Mouse (Mus musculus) midbrain, embryonic 12.5 days (tissue): ENCODE data around the gene Arid3b. TPM values are rescaled to one million over a fixed set of nuclear protein-coding genes. Genes with fewer than 3 reads are reported as not detected.
A peak's percentile ranks its signal among the peaks of the same experiment; 100 is the strongest.

Source experiments
- ATAC-seq: fragments of 200-750 bp; cut with Nextera tagmentation; 2 replicates; pipeline ENCODE4 v1.8.0; 2017; ENCODE audit warnings: low read depth, moderate TSS enrichment, moderate library complexity; ENCODE audit not compliant: low FRiP score
- H3K27ac ChIP-seq: fragments of 300-500 bp; sonication (generic); replicated peaks from 2 replicates; pipeline ENCODE4 v1.5.1; 2016; ENCODE audit warnings: mild to moderate bottlenecking
- H3K27me3 ChIP-seq: fragments of 300-500 bp; sonication (generic); 2 replicates; pipeline ENCODE4 v1.6.1; 2016; ENCODE audit warnings: mild to moderate bottlenecking
- H3K36me3 ChIP-seq: fragments of 300-500 bp; sonication (generic); 2 replicates; pipeline ENCODE4 v1.6.1; 2016
- H3K4me1 ChIP-seq: fragments of 300-500 bp; sonication (generic); 2 replicates; pipeline ENCODE4 v1.6.1; 2016
- H3K4me2 ChIP-seq: fragments of 300-500 bp; sonication (generic); replicated peaks from 2 replicates; pipeline ENCODE4 v1.6.1; 2016; ENCODE audit warnings: mild to moderate bottlenecking, moderate library complexity
- H3K4me3 ChIP-seq: fragments of 300-500 bp; sonication (generic); 2 replicates; pipeline ENCODE4 v1.5.1; 2016; ENCODE audit warnings: mild to moderate bottlenecking
- H3K9ac ChIP-seq: fragments of 300-500 bp; sonication (generic); replicated peaks from 2 replicates; pipeline ENCODE4 v1.6.1; 2016; ENCODE audit warnings: mild to moderate bottlenecking, moderate library complexity
- H3K9me3 ChIP-seq: fragments of 300-500 bp; sonication (generic); 2 replicates; pipeline ENCODE4 v1.6.1; 2016; ENCODE audit warnings: mild to moderate bottlenecking
- WGBS: fragments of 180-500 bp; shearing (Covaris S2); methylation state at CpG from one replicate; pipeline ENCODE4 v1.1.7; 2016; 5-methylcytosine and 5-hydroxymethylcytosine counted together
- polyA plus RNA-seq: library from polyadenylated mRNA; unstranded; fragments of >200 nt; fragmentation: Nextera tagmentation; extraction: Ambion mirVana; gene quantifications from 2 replicates; pipeline ENCODE4 v1.2.1, GENCODE M21; 2016

Arid3b gene
- polyA plus RNA-seq, 1 experiment from 2014 or later, result 23.1 TPM

- WGBS, result 92% methylated on average over 2 of the region's 2 CpGs
Observed at GRCm38 (mm10) chr9:57770836-57771235, 65.8 kb downstream of the Arid3b start.

GRCm38 (mm10) chr9:57770214-57770613 lies 66.4 kb downstream of the Arid3b start:
- H3K9me3 ChIP-seq, result no peaks in the 10 kb centered on the region
- H3K4me3 ChIP-seq, result no peak overlapping the region
- H3K4me1 ChIP-seq, result peaks cover 9% of the 10 kb centered on the region
- WGBS, result 100% methylated on average over 1 of the region's 1 CpGs
- no peak overlapping the region for H3K27ac ChIP-seq
- H3K9ac ChIP-seq, result no peak overlapping the region
- H3K36me3 ChIP-seq, result no peaks in the 10 kb centered on the region
- ATAC-seq, result no peak
- H3K4me2 ChIP-seq, result no peak overlapping the region
- H3K27me3 ChIP-seq, result no peaks in the 10 kb centered on the region

More at GRCm38 (mm10) chr9:57770836-57771235, 65.8 kb downstream of the Arid3b start:
- no peak for ATAC-seq
- H3K4me1 ChIP-seq, result peaks cover 9% of the 10 kb centered on the region
- no peaks in the 10 kb centered on the region for H3K27me3 ChIP-seq
- no peak overlapping the region for H3K4me2 ChIP-seq
- no peak overlapping the region for H3K4me3 ChIP-seq
- no peak overlapping the region for H3K9ac ChIP-seq
- no peaks in the 10 kb centered on the region for H3K9me3 ChIP-seq
- no peak overlapping the region for H3K27ac ChIP-seq
- H3K36me3 ChIP-seq, result no peaks in the 10 kb centered on the region

GRCm38 (mm10) chr9:57769539-57770069 lies 67.0 kb downstream of the Arid3b start:
- H3K4me2 ChIP-seq, result no peak overlapping the region
- H3K9me3 ChIP-seq, result no peaks in the 10 kb centered on the region
- H3K4me3 ChIP-seq, result no peak overlapping the region
- no peaks in the 10 kb centered on the region for H3K36me3 ChIP-seq
- 71% methylated on average over 2 of the region's 2 CpGs for WGBS
- no peak overlapping the region for H3K9ac ChIP-seq
- H3K4me1 ChIP-seq, result peaks cover 9% of the 10 kb centered on the region
- no peak for ATAC-seq
- H3K27me3 ChIP-seq, result no peaks in the 10 kb centered on the region
- no peak overlapping the region for H3K27ac ChIP-seq

- Histone ChIP-seq H3K9me3 (no peaks in the 10 kb centered on the region), H3K4me2 (no peak overlapping the region), H3K4me1 (peaks cover 29% of the 10 kb centered on the region), H3K4me3 (no peak overlapping the region), H3K27me3 (no peaks in the 10 kb centered on the region), H3K36me3 (no peaks in the 10 kb centered on the region), H3K27ac (no peak overlapping the region), H3K9ac (no peak overlapping the region)
- ATAC-seq, result no peak
- 92% methylated on average over 4 of the region's 4 CpGs for WGBS
Observed at GRCm38 (mm10) chr9:57767231-57767630, 69.4 kb downstream of the Arid3b start.

- H3K4me3 ChIP-seq, result peak overlapping the region; percentile 93
- H3K9ac ChIP-seq, result peak overlapping the region; percentile 98
- H3K27ac ChIP-seq, result peak overlapping the region; percentile 99
- no peaks in the 10 kb centered on the region for H3K27me3 ChIP-seq
- no peaks in the 10 kb centered on the region for H3K9me3 ChIP-seq
- H3K4me1 ChIP-seq, result peaks cover 32% of the 10 kb centered on the region
- WGBS, result 30% methylated on average over 6 of the region's 6 CpGs
- no peak for ATAC-seq
- H3K4me2 ChIP-seq, result peak overlapping the region; percentile 99
- H3K36me3 ChIP-seq, result no peaks in the 10 kb centered on the region
Observed at GRCm38 (mm10) chr9:57766431-57766830, 70.2 kb downstream of the Arid3b start.

GRCm38 (mm10) chr9:57765364-57766351 lies 70.9 kb downstream of the Arid3b start, which contains the start of gene Clk3:
TSS of gene Clk3 (minus strand) at chr9:57765860.
- Histone ChIP-seq H3K9ac (peak within 1 kb of the TSS; percentile 98), H3K9me3 (no peaks in the 10 kb centered on the region), H3K27me3 (no peaks in the 10 kb centered on the region), H3K4me1 (peaks cover 32% of the 10 kb centered on the region), H3K27ac (peak within 1 kb of the TSS; percentile 99), H3K36me3 (peaks cover 7% of the 10 kb centered on the region), H3K4me3 (peak within 1 kb of the TSS; percentile 93), H3K4me2 (peak within 1 kb of the TSS; percentile 99)
- ATAC-seq, result peak; percentile 54
- WGBS, result under 1% methylated on average over 91 of the region's 93 CpGs

GRCm38 (mm10) chr9:57764974-57765363 lies 71.6 kb downstream of the Arid3b start:
- H3K27me3 ChIP-seq, result no peaks in the 10 kb centered on the region
- ATAC-seq, result peak; percentile 93
- H3K4me2 ChIP-seq, result peak overlapping the region; percentile 99
- peaks cover 32% of the 10 kb centered on the region for H3K4me1 ChIP-seq
- no peaks in the 10 kb centered on the region for H3K9me3 ChIP-seq
- peaks cover 14% of the 10 kb centered on the region for H3K36me3 ChIP-seq
- H3K27ac ChIP-seq, result peak overlapping the region; percentile 99
- peak overlapping the region; percentile 93 for H3K4me3 ChIP-seq
- peak overlapping the region; percentile 98 for H3K9ac ChIP-seq
- WGBS, result under 1% methylated on average over 45 of the region's 45 CpGs

GRCm38 (mm10) chr9:57764147-57764973 lies 72.2 kb downstream of the Arid3b start:
- Histone ChIP-seq H3K4me2 (peak overlapping the region; percentile 99), H3K27me3 (no peaks in the 10 kb centered on the region), H3K36me3 (peaks cover 20% of the 10 kb centered on the region), H3K4me1 (peaks cover 32% of the 10 kb centered on the region), H3K9me3 (no peaks in the 10 kb centered on the region), H3K27ac (peak overlapping the region; percentile 99), H3K9ac (peak overlapping the region; percentile 98), H3K4me3 (peak overlapping the region; percentile 93)
- ATAC-seq, result peak; percentile 69
- WGBS, result under 1% methylated on average over 57 of the region's 57 CpGs

GRCm38 (mm10) chr9:57762563-57762991 lies 74.0 kb downstream of the Arid3b start:
- H3K4me2 ChIP-seq, result peak overlapping the region; percentile 99
- H3K27me3 ChIP-seq, result no peaks in the 10 kb centered on the region
- H3K4me3 ChIP-seq, result 0 out of 2 replicates have a peak overlapping the region, but pooled peaks have one; percentile 93
- 70% methylated on average over 6 of the region's 6 CpGs for WGBS
- H3K9me3 ChIP-seq, result no peaks in the 10 kb centered on the region
- peaks cover 32% of the 10 kb centered on the region for H3K4me1 ChIP-seq
- no peak overlapping the region for H3K27ac ChIP-seq
- peak overlapping the region; percentile 4; the same call in 1 of the 2 replicates for H3K9ac ChIP-seq
- H3K36me3 ChIP-seq, result peaks cover 38% of the 10 kb centered on the region
- no peak for ATAC-seq

- Histone ChIP-seq H3K4me1 (peaks cover 32% of the 10 kb centered on the region), H3K27ac (no peak overlapping the region), H3K4me3 (0 out of 2 replicates have a peak overlapping the region, but pooled peaks have one; percentile 3), H3K36me3 (peaks cover 45% of the 10 kb centered on the region), H3K4me2 (no peak overlapping the region), H3K9ac (peak overlapping the region; percentile 4; the same call in 1 of the 2 replicates), H3K27me3 (no peaks in the 10 kb centered on the region), H3K9me3 (no peaks in the 10 kb centered on the region)
- WGBS, result 97% methylated on average over 13 of the region's 13 CpGs
- no peak for ATAC-seq
Observed at GRCm38 (mm10) chr9:57761563-57762551, 74.7 kb downstream of the Arid3b start.
